Mouse (Mus musculus) kidney, adult 2 months (tissue): ENCODE results near the gene Rsrc1.

Source experiments
- CTCF ChIP-seq: fragments of 200-500 bp; conservative IDR thresholded peaks from 2 replicates; pipeline ENCODE4 v1.5.1; 2011; ENCODE audit warnings: low read depth, mild to moderate bottlenecking, control low read depth, low read length, moderate library complexity, mixed read lengths; ENCODE audit not compliant: insufficient read depth, insufficient read length
- POLR2A ChIP-seq: fragments of 200-500 bp; IDR thresholded peaks from one replicate; pipeline ENCODE4 v1.6.1; 2011; ENCODE audit warnings: low read depth, low read length, control low read depth

- TF ChIP-seq POLR2A (no peak), CTCF (no peak)
These were observed 135.1 kb downstream of the Rsrc1 start for GRCm38 (mm10) chr3:67116317-67116716.
